Mouse (Mus musculus) lung, embryonic 14.5 days (tissue): ENCODE data around the gene Ccnt1. TPM values are rescaled to one million over a fixed set of nuclear protein-coding genes. Genes with fewer than 3 reads are reported as not detected.

ENCODE experiments used
- ATAC-seq: fragments of 200-750 bp; cut with Nextera tagmentation; 2 replicates; pipeline ENCODE4 v1.8.0; 2017; ENCODE audit warnings: mild to moderate bottlenecking, moderate TSS enrichment, moderate library complexity; ENCODE audit not compliant: insufficient read depth
- DNase-seq: peaks from one replicate; pipeline ENCODE4 v3.0.0-alpha.2; 2015
- H3K27ac ChIP-seq: fragments of 300-500 bp; sonication (generic); 2 replicates; pipeline ENCODE4 v1.5.1; 2014; ENCODE audit warnings: low read depth, mild to moderate bottlenecking, moderate library complexity
- H3K27me3 ChIP-seq: fragments of 300-500 bp; sonication (generic); 2 replicates; pipeline ENCODE4 v1.6.1; 2014; ENCODE audit warnings: low read length, control low read depth; ENCODE audit not compliant: insufficient read depth
- H3K36me3 ChIP-seq: fragments of 300-500 bp; sonication (generic); 2 replicates; pipeline ENCODE4 v1.6.1; 2014; ENCODE audit warnings: control low read depth; ENCODE audit not compliant: insufficient read depth
- H3K4me1 ChIP-seq: fragments of 300-500 bp; sonication (generic); 2 replicates; pipeline ENCODE4 v1.6.1; 2014; ENCODE audit warnings: antibody characterized with exemption, control low read depth; ENCODE audit not compliant: insufficient read depth
- H3K4me2 ChIP-seq: fragments of 300-500 bp; sonication (generic); 2 replicates; pipeline ENCODE4 v1.6.1; 2014; ENCODE audit warnings: mild to moderate bottlenecking
- H3K4me3 ChIP-seq: fragments of 300-500 bp; sonication (generic); 2 replicates; pipeline ENCODE4 v1.5.1; 2014; ENCODE audit warnings: low read depth, low read length
- H3K9ac ChIP-seq: fragments of 300-500 bp; sonication (generic); 2 replicates; pipeline ENCODE4 v1.6.1; 2014
- H3K9me3 ChIP-seq: fragments of 300-500 bp; sonication (generic); 2 replicates; pipeline ENCODE4 v1.6.1; 2016; ENCODE audit warnings: low read depth, low read length, control low read depth
- CTCF ChIP-seq: IDR thresholded peaks from 2 replicates; pipeline ENCODE4 v1.5.1; 2016; ENCODE audit warnings: antibody characterized with exemption, low read depth
- WGBS: fragments of 180-500 bp; shearing (Covaris S2); extraction: QIAGEN DNeasy Blood & Tissue Kit; methylation state at CpG from one replicate; pipeline ENCODE4 v1.1.7; 2014; 5-methylcytosine and 5-hydroxymethylcytosine counted together
- polyA plus RNA-seq: library from polyadenylated mRNA; unstranded; fragments of >200 nt; fragmentation: Nextera tagmentation; extraction: Ambion mirVana; gene quantifications from 2 replicates; pipeline ENCODE4 v1.2.1, GENCODE M21; 2014

The Ccnt1 gene
- polyA plus RNA-seq, 1 experiment from 2014 or later: 58.5 TPM

DNA sequence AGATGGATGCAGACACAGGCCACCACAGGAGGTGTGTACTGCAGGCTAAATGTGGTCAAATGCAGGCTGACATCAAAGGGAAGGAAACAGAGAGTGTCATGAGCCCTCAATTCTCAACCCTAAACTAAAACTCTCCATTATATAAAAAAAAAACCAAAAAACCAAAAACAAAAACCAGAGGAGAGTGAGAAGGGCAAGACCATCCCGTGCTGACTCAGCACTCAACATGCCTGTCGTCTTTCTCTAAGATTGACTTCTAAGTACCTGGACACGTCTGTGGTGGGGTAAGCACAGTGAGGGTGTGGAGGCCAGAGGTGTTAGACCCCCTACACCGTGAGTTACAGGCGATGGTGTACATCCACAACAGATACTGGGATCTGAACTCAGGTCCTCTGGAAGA, 23.9 kb downstream of the Ccnt1 start:
- Histone ChIP-seq H3K9me3 (no peaks in the 10 kb centered on the region), H3K4me3 (no peak overlapping the region), H3K27me3 (no peaks in the 10 kb centered on the region), H3K36me3 (peaks cover 96% of the 10 kb centered on the region), H3K4me2 (no peak overlapping the region), H3K27ac (no peak overlapping the region), H3K9ac (no peak overlapping the region), H3K4me1 (no peaks in the 10 kb centered on the region)
- DNase-seq (no peak), ATAC-seq (no peak)
- TF ChIP-seq CTCF: no peak
- 88% methylated on average over 5 of the region's 5 CpGs for WGBS

- H3K9ac ChIP-seq: no peak overlapping the region
- H3K27ac ChIP-seq: no peak overlapping the region
- no peaks in the 10 kb centered on the region for H3K27me3 ChIP-seq
- H3K4me3 ChIP-seq: no peak overlapping the region
- peaks cover 87% of the 10 kb centered on the region for H3K36me3 ChIP-seq
- H3K4me2 ChIP-seq: no peak overlapping the region
- no peak for TF ChIP-seq CTCF
- no peaks in the 10 kb centered on the region for H3K4me1 ChIP-seq
- ATAC-seq (no peak), DNase-seq (no peak)
- no peaks in the 10 kb centered on the region for H3K9me3 ChIP-seq
- WGBS: 96% methylated on average over 3 of the region's 3 CpGs
These were observed 25.6 kb downstream of the Ccnt1 start for GRCm38 (mm10) chr15:98545151-98545550.

DNA sequence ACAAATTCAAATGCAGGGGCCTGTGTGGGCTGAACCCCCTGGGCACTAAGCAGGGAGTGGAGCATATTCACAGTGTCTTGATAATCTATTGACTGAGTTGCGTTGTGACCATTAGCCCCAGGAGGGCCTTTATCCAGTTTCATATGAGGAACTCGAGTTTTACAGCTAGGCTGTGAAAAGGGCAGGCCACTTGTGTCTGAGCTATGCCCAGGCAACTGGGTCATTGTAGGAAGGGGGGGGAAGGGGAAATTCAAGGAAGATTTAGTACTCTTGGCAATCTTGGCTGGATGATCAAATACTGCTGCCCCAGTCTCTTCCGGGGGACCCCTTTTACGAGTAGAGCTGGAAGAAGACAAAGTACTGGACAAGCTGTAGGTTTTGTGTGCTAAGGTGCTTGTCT, 27.4 kb downstream of the Ccnt1 start:
- H3K4me1 ChIP-seq: no peaks in the 10 kb centered on the region
- 92% methylated on average over 4 of the region's 4 CpGs for WGBS
- no peak for TF ChIP-seq CTCF
- ATAC-seq (no peak), DNase-seq (no peak)
- no peaks in the 10 kb centered on the region for H3K9me3 ChIP-seq
- H3K4me2 ChIP-seq: no peak overlapping the region
- no peak overlapping the region for H3K27ac ChIP-seq
- H3K9ac ChIP-seq: no peak overlapping the region
- H3K36me3 ChIP-seq: peaks cover 80% of the 10 kb centered on the region
- no peaks in the 10 kb centered on the region for H3K27me3 ChIP-seq
- no peak overlapping the region for H3K4me3 ChIP-seq

DNA sequence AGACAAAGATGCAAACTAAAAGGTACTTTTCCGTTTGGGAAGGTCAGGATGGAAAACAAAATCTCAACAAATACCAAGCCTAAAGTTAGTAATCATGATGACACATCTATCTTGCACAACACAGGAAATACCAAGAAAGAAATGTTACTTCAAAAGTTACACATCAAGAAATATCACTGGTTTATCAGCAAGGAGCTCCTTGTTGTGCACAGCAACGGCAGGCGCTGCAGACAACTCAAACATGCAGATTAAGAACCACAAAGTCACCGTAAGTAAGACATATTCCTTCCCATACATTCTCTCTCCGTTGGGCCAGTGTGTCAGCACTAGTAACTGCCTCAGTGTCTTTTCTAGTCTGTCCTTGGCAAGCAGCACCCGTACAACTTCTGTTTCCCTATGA, 29.7 kb downstream of the Ccnt1 start:
- no peak for ATAC-seq
- no peak for DNase-seq
- H3K9me3 ChIP-seq: no peaks in the 10 kb centered on the region
- no peak overlapping the region for H3K4me2 ChIP-seq
- no peak overlapping the region for H3K9ac ChIP-seq
- no peak overlapping the region for H3K4me3 ChIP-seq
- WGBS: 80% methylated on average over 6 of the region's 6 CpGs
- H3K4me1 ChIP-seq: no peaks in the 10 kb centered on the region
- no peak overlapping the region for H3K27ac ChIP-seq
- H3K27me3 ChIP-seq: no peaks in the 10 kb centered on the region
- no peak for TF ChIP-seq CTCF
- peaks cover 64% of the 10 kb centered on the region for H3K36me3 ChIP-seq

GRCm38 (mm10) chr15:98537923-98538322, 32.8 kb downstream of the Ccnt1 start:
- TF ChIP-seq CTCF: no peak
- Histone ChIP-seq H3K4me1 (no peaks in the 10 kb centered on the region), H3K27ac (no peak overlapping the region), H3K4me3 (no peak overlapping the region), H3K36me3 (peaks cover 33% of the 10 kb centered on the region), H3K9ac (no peak overlapping the region), H3K27me3 (no peaks in the 10 kb centered on the region), H3K4me2 (no peak overlapping the region), H3K9me3 (no peaks in the 10 kb centered on the region)
- ATAC-seq: no peak
- DNase-seq: no peak
- 58% methylated on average over 4 of the region's 4 CpGs for WGBS

GRCm38 (mm10) chr15:98536828-98537510, 33.8 kb downstream of the Ccnt1 start:
- Histone ChIP-seq H3K9ac (no peak overlapping the region), H3K4me3 (no peak overlapping the region), H3K4me2 (no peak overlapping the region), H3K4me1 (peaks cover 3% of the 10 kb centered on the region; the same call in 1 of the 2 replicates), H3K9me3 (no peaks in the 10 kb centered on the region), H3K27me3 (no peaks in the 10 kb centered on the region), H3K27ac (no peak overlapping the region), H3K36me3 (peaks cover 29% of the 10 kb centered on the region)
- ATAC-seq (no peak), DNase-seq (no peak)
- WGBS: 86% methylated on average over 8 of the region's 8 CpGs
- no peak for TF ChIP-seq CTCF

DNA sequence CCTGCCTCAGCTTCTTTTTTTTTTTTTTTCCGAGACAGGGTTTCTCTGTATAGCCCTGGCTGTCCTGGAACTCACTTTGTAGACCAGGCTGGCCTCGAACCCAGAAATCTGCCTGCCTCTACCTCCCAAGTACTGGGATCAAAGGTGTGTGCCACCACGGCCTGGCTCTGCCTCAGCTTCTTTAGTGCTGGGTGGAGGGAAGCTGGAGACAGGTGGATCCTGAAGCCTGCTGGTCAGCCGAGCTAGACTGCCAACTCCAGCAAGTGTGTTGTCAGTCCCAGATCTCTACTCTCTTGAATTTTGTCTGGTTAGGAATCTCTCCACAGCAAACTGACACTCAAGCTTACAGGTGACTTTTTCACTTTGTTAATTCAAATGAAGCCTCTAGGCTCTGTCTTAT, 34.8 kb downstream of the Ccnt1 start:
- no peak overlapping the region for H3K4me3 ChIP-seq
- TF ChIP-seq CTCF: no peak
- ATAC-seq (no peak), DNase-seq (no peak)
- H3K9me3 ChIP-seq: no peaks in the 10 kb centered on the region
- no peak overlapping the region for H3K4me2 ChIP-seq
- H3K27ac ChIP-seq: no peak overlapping the region
- peaks cover 36% of the 10 kb centered on the region for H3K36me3 ChIP-seq
- H3K9ac ChIP-seq: no peak overlapping the region
- H3K4me1 ChIP-seq: peaks cover 3% of the 10 kb centered on the region; the same call in 1 of the 2 replicates
- WGBS: 79% methylated on average over 4 of the region's 4 CpGs
- no peaks in the 10 kb centered on the region for H3K27me3 ChIP-seq
